8 mouse cellular contexts compared by ENCODE assay signal in genomic region chr13:23530181-23530900, GRCm38 (mm10). TPM values are rescaled to one million over a fixed set of nuclear protein-coding genes. Genes with fewer than 3 reads are reported as not detected.
DNase-seq lines count a peak whose midpoint lies in the region; ATAC-seq and TF ChIP-seq lines count a peak whose summit lies in the region.

No protein-coding gene starts in this region.

- peak overlapping the region; percentile 95 for H3K4me2 ChIP-seq in liver, embryonic 14.5 days (ENCODE audit: low read depth)
- peak overlapping the region; percentile 87 for H3K4me2 ChIP-seq in neural tube, embryonic 15.5 days

- no peaks in the 10 kb centered on the region for H3K9me3 ChIP-seq in liver, embryonic 14.5 days (ENCODE audit: control insufficient read depth, low read length)
- H3K9me3 ChIP-seq in neural tube, embryonic 15.5 days (replicated peaks) = no peaks in the 10 kb centered on the region

- no peaks in the 10 kb centered on the region for H3K36me3 ChIP-seq in liver, embryonic 14.5 days (replicated peaks; ENCODE audit: control insufficient read depth, insufficient read depth, low read depth)
- no peaks in the 10 kb centered on the region for H3K36me3 ChIP-seq in neural tube, embryonic 15.5 days

- TF ChIP-seq EP300 in liver, embryonic 14.5 days (IDR thresholded peaks at IDR 0.05; ENCODE audit: low read depth) = no peak

- H3K27me3 ChIP-seq in liver, embryonic 14.5 days (ENCODE audit: control insufficient read depth, insufficient read depth, low read length) = no peaks in the 10 kb centered on the region
- H3K27me3 ChIP-seq in neural tube, embryonic 15.5 days (replicated peaks) = no peaks in the 10 kb centered on the region

- H3K4me3 ChIP-seq in liver, embryonic 14.5 days (ENCODE audit: insufficient read depth in 1 of 2, low read depth in 2 of 2, low read length in 2 of 2) = peak overlapping the region; percentile 64 to 74
- peak overlapping the region; percentile 56 for H3K4me3 ChIP-seq in neural tube, embryonic 15.5 days (replicated peaks)

- ATAC-seq in liver, embryonic 14.5 days (ENCODE audit: insufficient read depth) = no peak
- peak; percentile 20; the same call in 1 of the 2 replicates for ATAC-seq in neural tube, embryonic 15.5 days (ENCODE audit: low FRiP score)

- peak; percentile 86 for DNase-seq in CD4-positive helper T cell, adult 2 months (ENCODE audit: low read depth, low spot score)
- peak; percentile 68 for DNase-seq in adrenal gland, postnatal 14 days
- peak; percentile 59 for DNase-seq in fibroblast of lung, adult 2 months (ENCODE audit: low read depth)
- DNase-seq in heart, postnatal 10 days = peak; percentile 77 to 83
- peak; percentile 62 to 77 for DNase-seq in kidney, postnatal 4 days
- DNase-seq in liver, embryonic 14.5 days (ENCODE audit: low read depth in 3 of 3, low spot score in 3 of 3) = peak in 1 of 3 experiments; percentile 68
- peak; percentile 75 for DNase-seq in thymus, postnatal 25 days

- H3K9ac ChIP-seq in liver, embryonic 14.5 days (replicated peaks) = peak overlapping the region; percentile 99
- H3K9ac ChIP-seq in neural tube, embryonic 15.5 days (replicated peaks) = peak overlapping the region; percentile 73

- no peak for TF ChIP-seq CTCF in liver, embryonic 14.5 days (IDR thresholded peaks at IDR 0.05; ENCODE audit: low read depth)

- peak overlapping the region; percentile 100 for H3K27ac ChIP-seq in liver, embryonic 14.5 days
- peak overlapping the region; percentile 96 for H3K27ac ChIP-seq in neural tube, embryonic 15.5 days (replicated peaks)

- H3K4me1 ChIP-seq in liver, embryonic 14.5 days (replicated peaks; ENCODE audit: control insufficient read depth in 2 of 2, insufficient read depth in 2 of 2, low read length in 1 of 2) = peaks cover 17 to 20% of the 10 kb centered on the region in 2 experiments
- H3K4me1 ChIP-seq in neural tube, embryonic 15.5 days = peaks cover 39% of the 10 kb centered on the region

- intact Hi-C loops in heart, postnatal 10 days (cut with DNase I) = loop anchor here (5.0 to 10.0 kb wide), 3 partner anchors 52 to 1488 kb away; partner anchors contain the start of genes Hist1h2ag, Hist1h2bb, Hist1h2bj and Hist1h3c

- WGBS in liver, embryonic 14.5 days (ENCODE audit: insufficient replicate concordance) = under 1% methylated on average over 20 of the region's 20 CpGs
- 0% methylated on average over 20 of the region's 20 CpGs for WGBS in neural tube, embryonic 15.5 days

RNA-seq across cellular contexts. Expression of gene Hist1h4h, which starts 0.5 kb away (rescaled TPM):
- total RNA-seq in adrenal gland, postnatal 14 days (2021) = 699 and 771 TPM in 2 replicates
- total RNA-seq in heart, postnatal 10 days (2021) = 100 to 1,000 TPM; 743 to 812 TPM
- polyA plus RNA-seq in liver, embryonic 14.5 days (2012; rRNA removed) = 8.6 and 24.1 TPM in 2 replicates
- 5.3 and 6.1 TPM in 2 replicates for polyA plus RNA-seq in liver, embryonic 14.5 days (2014; fragmentation: Nextera tagmentation; extraction: Ambion mirVana)
- 1.5 and 4.5 TPM in 2 replicates for polyA plus RNA-seq in neural tube, embryonic 15.5 days (2015; fragmentation: Nextera tagmentation; extraction: Ambion mirVana)

RNA-seq across cellular contexts. Expression of gene Hist1h2af, which starts 3.4 kb away (rescaled TPM):
- 182 and 192 TPM in 2 replicates for total RNA-seq in adrenal gland, postnatal 14 days (2021)
- 100 to 1,000 TPM; 171 to 245 TPM for total RNA-seq in heart, postnatal 10 days (2021)
- 375 and 609 TPM in 2 replicates for polyA plus RNA-seq in liver, embryonic 14.5 days (2012; rRNA removed)
- 14.2 and 17.4 TPM in 2 replicates for polyA plus RNA-seq in liver, embryonic 14.5 days (2014; fragmentation: Nextera tagmentation; extraction: Ambion mirVana)
- polyA plus RNA-seq in neural tube, embryonic 15.5 days (2015; fragmentation: Nextera tagmentation; extraction: Ambion mirVana) = 0.77 TPM in 1 of 2 replicates, not detected in the other

RNA-seq across cellular contexts. Expression of gene Hist1h3g, which starts 4.9 kb away (rescaled TPM):
- total RNA-seq in adrenal gland, postnatal 14 days (2021) = 64.2 and 80.0 TPM in 2 replicates
- 10 to 100 TPM; 45.9 to 66.2 TPM for total RNA-seq in heart, postnatal 10 days (2021)
- 48.1 and 52.5 TPM in 2 replicates for polyA plus RNA-seq in liver, embryonic 14.5 days (2012; rRNA removed)
- polyA plus RNA-seq in liver, embryonic 14.5 days (2014; fragmentation: Nextera tagmentation; extraction: Ambion mirVana) = 8.6 and 9.6 TPM in 2 replicates
- 0.51 and 0.64 TPM in 2 replicates for polyA plus RNA-seq in neural tube, embryonic 15.5 days (2015; fragmentation: Nextera tagmentation; extraction: Ambion mirVana)

RNA-seq across cellular contexts. Expression of gene Hist1h2bh, which starts 12.9 kb away (rescaled TPM):
- 18.0 and 26.2 TPM in 2 replicates for total RNA-seq in adrenal gland, postnatal 14 days (2021)
- total RNA-seq in heart, postnatal 10 days (2021) = 10 to 100 TPM in 1 of 2 experiments, 1 to 10 TPM in 1; 9.2 to 11.2 TPM
- 6.7 and 8.7 TPM in 2 replicates for polyA plus RNA-seq in liver, embryonic 14.5 days (2012; rRNA removed)
- polyA plus RNA-seq in liver, embryonic 14.5 days (2014; fragmentation: Nextera tagmentation; extraction: Ambion mirVana) = 1.2 and 1.4 TPM in 2 replicates
- 0.22 and 0.51 TPM in 2 replicates for polyA plus RNA-seq in neural tube, embryonic 15.5 days (2015; fragmentation: Nextera tagmentation; extraction: Ambion mirVana)

RNA-seq across cellular contexts. Expression of gene Hist1h3f, which starts 13.5 kb away (rescaled TPM):
- 72.3 and 84.2 TPM in 2 replicates for total RNA-seq in adrenal gland, postnatal 14 days (2021)
- 10 to 100 TPM; 52.6 to 63.4 TPM for total RNA-seq in heart, postnatal 10 days (2021)
- 5.1 and 13.6 TPM in 2 replicates for polyA plus RNA-seq in liver, embryonic 14.5 days (2012; rRNA removed)
- 1.00 and 1.1 TPM in 2 replicates for polyA plus RNA-seq in liver, embryonic 14.5 days (2014; fragmentation: Nextera tagmentation; extraction: Ambion mirVana)
- polyA plus RNA-seq in neural tube, embryonic 15.5 days (2015; fragmentation: Nextera tagmentation; extraction: Ambion mirVana) = not detected in 2 replicates
